Mouse (Mus musculus): Measurements from ENCODE around the gene Lhfp.

GRCm38 (mm10) chr3:53102757-53103153 lies 61.4 kb downstream of the Lhfp start:
- no peak for TF ChIP-seq CTCF (IDR thresholded peaks at IDR 0.05)
- no peak for TF ChIP-seq POLR2A (IDR thresholded peaks at IDR 0.05; ENCODE audit: insufficient read depth, low read depth, low read length)
- no peak for TF ChIP-seq EP300 (IDR thresholded peaks at IDR 0.05; ENCODE audit: insufficient read depth, low read depth, low read length)
